Mouse (Mus musculus) embryo, embryonic 9.5 days (tissue): ENCODE results near the gene Hddc3.
"Not testable (repeated sequence)": the region's sequence is repeated elsewhere in the genome, so short reads cannot be mapped to it uniquely, and the experiment has no call there.

Experiments
- DNase-seq: peaks from one replicate; pipeline ENCODE4 v3.0.0-alpha.2; 2017; ENCODE audit errors: extremely low spot score

Hddc3 gene

GRCm38 (mm10) chr7:80369967-80370431 lies 27.1 kb downstream of the Hddc3 start:
- no peak for DNase-seq

GRCm38 (mm10) chr7:80370649-80371040 lies 27.7 kb downstream of the Hddc3 start:
- DNase-seq, result peak; percentile 72

- DNase-seq, result peak; percentile 75
These were observed 28.3 kb downstream of the Hddc3 start, which contains the start of gene Man2a2 for GRCm38 (mm10) chr7:80371041-80371751. Man2a2 (minus strand) TSS chr7:80371375.

GRCm38 (mm10) chr7:80372166-80372565 lies 29.3 kb downstream of the Hddc3 start:
- no peak for DNase-seq

GRCm38 (mm10) chr7:80372667-80373066 lies 29.8 kb downstream of the Hddc3 start:
- DNase-seq, result no peak

GRCm38 (mm10) chr7:80373352-80373751 lies 30.4 kb downstream of the Hddc3 start:
- no peak for DNase-seq

GRCm38 (mm10) chr7:80373850-80374249 lies 30.9 kb downstream of the Hddc3 start:
- DNase-seq, result no peak

- DNase-seq, result no peak
These were observed 31.4 kb downstream of the Hddc3 start for GRCm38 (mm10) chr7:80374280-80374679.

- no peak for DNase-seq
These were observed 31.8 kb downstream of the Hddc3 start for GRCm38 (mm10) chr7:80374733-80375132.

GRCm38 (mm10) chr7:80375376-80376039 lies 32.6 kb downstream of the Hddc3 start:
- DNase-seq, result no peak

- DNase-seq, result no peak
These were observed 33.3 kb downstream of the Hddc3 start for GRCm38 (mm10) chr7:80376192-80376591.

- peak; percentile 53 for DNase-seq
These were observed 34.6 kb downstream of the Hddc3 start for GRCm38 (mm10) chr7:80377471-80377870.

GRCm38 (mm10) chr7:80379531-80379930 lies 36.6 kb downstream of the Hddc3 start:
- DNase-seq, result no peak

GRCm38 (mm10) chr7:80382919-80383318 lies 40.0 kb downstream of the Hddc3 start:
- no peak for DNase-seq

- DNase-seq, result peak; percentile 92
These were observed 43.5 kb downstream of the Hddc3 start for GRCm38 (mm10) chr7:80386235-80386930.

GRCm38 (mm10) chr7:80387033-80387632 lies 44.2 kb downstream of the Hddc3 start:
- peak; percentile 44 for DNase-seq

GRCm38 (mm10) chr7:80387633-80388543 lies 45.0 kb downstream of the Hddc3 start, which contains the start of gene Fes:
Fes (minus strand) TSS chr7:80387946.
- DNase-seq, result peak; percentile 63

- no peak for DNase-seq
These were observed 49.2 kb downstream of the Hddc3 start for GRCm38 (mm10) chr7:80392119-80392518.

GRCm38 (mm10) chr7:80394600-80394999 lies 51.7 kb downstream of the Hddc3 start:
- DNase-seq, result no peak

- DNase-seq, result not testable (repeated sequence)
These were observed 53.5 kb downstream of the Hddc3 start for GRCm38 (mm10) chr7:80396427-80396826.

GRCm38 (mm10) chr7:80397986-80398385 lies 55.1 kb downstream of the Hddc3 start:
- DNase-seq, result no peak
